Mouse (Mus musculus): ENCODE measurements around the gene Cdh16. TPM values are rescaled to one million over a fixed set of nuclear protein-coding genes. Genes with fewer than 3 reads are reported as not detected.
"Not testable (repeated sequence)": the region's sequence is repeated elsewhere in the genome, so short reads cannot be mapped to it uniquely, and the experiment has no call there.

The Cdh16 gene
- polyA plus RNA-seq, 1 experiment = not detected

DNA sequence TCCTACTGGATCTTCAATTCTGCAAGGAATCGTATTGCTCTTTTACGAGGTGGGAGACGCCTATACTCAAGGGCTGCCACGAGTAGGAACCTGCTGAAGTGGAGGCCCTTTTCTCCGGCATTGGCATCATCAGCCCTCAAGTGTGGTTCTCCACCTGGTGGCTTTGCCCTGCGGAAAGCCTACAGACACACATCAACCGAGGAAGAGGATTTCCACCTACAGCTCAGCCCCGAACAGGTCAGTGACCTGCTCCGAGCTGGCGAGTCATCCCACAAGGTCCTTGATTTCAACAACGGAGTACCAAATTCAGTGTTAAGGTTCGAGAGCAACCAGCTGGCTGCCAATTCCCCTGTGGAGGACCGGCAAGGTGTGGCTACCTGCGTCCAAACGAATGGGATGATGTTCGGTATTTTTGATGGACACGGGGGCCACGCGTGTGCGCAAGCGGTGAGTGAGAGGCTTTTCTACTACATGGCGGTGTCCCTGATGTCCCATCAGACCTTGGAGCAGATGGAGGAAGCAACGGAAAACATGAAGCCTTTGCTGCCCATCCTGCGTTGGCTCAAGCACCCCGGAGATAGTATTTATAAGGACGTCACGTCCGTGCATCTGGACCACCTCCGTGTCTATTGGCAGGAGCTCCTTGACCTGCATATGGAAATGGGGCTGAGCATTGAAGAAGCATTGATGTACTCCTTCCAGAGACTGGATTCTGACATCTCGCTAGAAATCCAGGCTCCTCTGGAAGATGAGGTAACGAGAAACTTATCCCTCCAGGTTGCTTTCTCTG is 30.5 kb downstream of the Cdh16 start:
- H3K27me3 ChIP-seq (ENCODE audit: control insufficient read depth, insufficient read depth, low read length) = no peaks in the 10 kb centered on the region
- H3K36me3 ChIP-seq (ENCODE audit: control insufficient read depth, insufficient read depth, low read length) = peaks cover 36% of the 10 kb centered on the region
- H3K4me3 ChIP-seq (ENCODE audit: low read depth, low read length) = no peak overlapping the region
- TF ChIP-seq POLR2A (IDR thresholded peaks at IDR 0.05; ENCODE audit: low read depth, low read length) (no peak), CTCF (IDR thresholded peaks at IDR 0.05; ENCODE audit: extremely low read depth, insufficient read length, insufficient replicate concordance, low read depth, low read length) (no peak)
- whole genome bisulfite sequencing = 94% methylated on average over 31 of the region's 31 CpGs
- H3K27ac ChIP-seq (ENCODE audit: insufficient read depth, low read depth, low read length) = no peak overlapping the region
- H3K4me1 ChIP-seq (ENCODE audit: control insufficient read depth, insufficient read depth, insufficient read length, low read length) = peaks cover 13% of the 10 kb centered on the region

DNA sequence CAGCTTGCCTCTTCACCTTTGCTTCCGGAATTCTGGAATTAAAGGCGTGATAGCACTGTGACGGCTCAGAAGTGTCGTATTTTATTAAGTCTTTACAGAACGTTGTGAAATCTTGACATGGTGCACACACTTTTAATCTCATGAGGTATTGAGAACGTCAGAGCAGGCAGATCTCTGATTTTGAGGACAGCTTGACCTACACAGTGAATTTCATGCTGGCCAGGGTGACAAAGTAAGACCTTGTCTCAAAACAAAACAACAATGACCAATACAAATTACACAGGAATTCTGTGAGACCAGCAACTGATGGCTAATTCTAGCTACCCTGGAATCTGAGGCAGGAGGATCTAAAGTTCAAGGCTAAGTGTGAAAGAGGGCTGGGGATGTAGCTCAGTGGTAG is 31.6 kb downstream of the Cdh16 start:
- Histone ChIP-seq H3K27ac (ENCODE audit: insufficient read depth, low read depth, low read length) (no peak overlapping the region), H3K36me3 (ENCODE audit: control insufficient read depth, insufficient read depth, low read length) (peaks cover 34% of the 10 kb centered on the region), H3K27me3 (ENCODE audit: control insufficient read depth, insufficient read depth, low read length) (no peaks in the 10 kb centered on the region), H3K4me1 (ENCODE audit: control insufficient read depth, insufficient read depth, insufficient read length, low read length) (peaks cover 7% of the 10 kb centered on the region; the same call in 1 of the 2 replicates), H3K4me3 (ENCODE audit: low read depth, low read length) (no peak overlapping the region)
- WGBS = 67% methylated on average over 6 of the region's 6 CpGs
- TF ChIP-seq POLR2A (IDR thresholded peaks at IDR 0.05; ENCODE audit: low read depth, low read length) (no peak), CTCF (IDR thresholded peaks at IDR 0.05; ENCODE audit: extremely low read depth, insufficient read length, insufficient replicate concordance, low read depth, low read length) (no peak)

GRCm38 (mm10) chr8:104591856-104592255 is 32.3 kb downstream of the Cdh16 start:
- Histone ChIP-seq H3K4me1 (ENCODE audit: control insufficient read depth, insufficient read depth, insufficient read length, low read length) (peaks cover 7% of the 10 kb centered on the region; the same call in 1 of the 2 replicates), H3K27me3 (ENCODE audit: control insufficient read depth, insufficient read depth, low read length) (no peaks in the 10 kb centered on the region), H3K27ac (ENCODE audit: insufficient read depth, low read depth, low read length) (peak overlapping the region; percentile 83), H3K36me3 (ENCODE audit: control insufficient read depth, insufficient read depth, low read length) (peaks cover 29% of the 10 kb centered on the region), H3K4me3 (ENCODE audit: low read depth, low read length) (peak overlapping the region; percentile 74)
- WGBS = 2% methylated on average over 9 of the region's 9 CpGs
- TF ChIP-seq POLR2A (IDR thresholded peaks at IDR 0.05; ENCODE audit: low read depth, low read length) (no peak), CTCF (IDR thresholded peaks at IDR 0.05; ENCODE audit: extremely low read depth, insufficient read length, insufficient replicate concordance, low read depth, low read length) (no peak)

DNA sequence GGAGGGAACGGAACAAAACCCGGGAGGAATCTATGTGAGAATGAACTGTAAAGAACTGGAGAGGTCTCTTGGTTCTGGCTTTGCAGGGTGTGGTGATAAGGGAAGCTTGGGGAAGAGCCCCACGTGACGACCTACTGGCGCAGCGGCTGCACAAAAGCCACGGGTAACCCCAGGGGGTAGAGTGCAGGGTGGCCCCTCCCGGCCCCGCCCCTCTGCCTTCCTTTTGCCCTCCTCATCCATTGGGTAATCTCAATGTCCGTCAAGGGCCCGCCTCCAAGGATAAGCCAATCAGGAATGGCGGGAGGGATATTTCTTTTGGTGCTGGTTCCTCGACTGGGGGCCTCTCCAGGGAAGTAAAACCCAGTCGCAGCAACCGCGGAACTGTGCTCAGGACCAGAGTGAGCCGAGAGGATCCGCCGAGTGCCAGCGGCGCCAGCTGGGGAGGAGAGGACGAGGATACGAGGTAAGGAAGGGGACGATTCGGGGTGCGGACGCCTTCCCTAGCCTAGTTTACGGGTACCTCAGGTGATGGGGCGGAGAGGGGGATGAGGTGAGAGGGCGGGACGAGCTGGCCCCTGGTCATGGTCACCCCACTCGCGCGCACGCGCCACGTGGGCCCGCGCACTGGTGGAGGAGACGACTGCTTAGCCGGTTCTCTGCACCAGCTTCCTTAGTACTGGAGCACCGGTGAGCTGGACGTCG is 32.9 kb downstream of the Cdh16 start, which contains the start of gene Pdp2:
TSS of gene Pdp2 (plus strand) at position 319 of the 702 bp plus-strand sequence.
- Histone ChIP-seq H3K4me1 (ENCODE audit: control insufficient read depth, insufficient read depth, insufficient read length, low read length) (peaks cover 7% of the 10 kb centered on the region; the same call in 1 of the 2 replicates), H3K4me3 (ENCODE audit: low read depth, low read length) (peak within 1 kb of the TSS; percentile 74), H3K36me3 (ENCODE audit: control insufficient read depth, insufficient read depth, low read length) (peaks cover 24% of the 10 kb centered on the region), H3K27me3 (ENCODE audit: control insufficient read depth, insufficient read depth, low read length) (no peaks in the 10 kb centered on the region), H3K27ac (ENCODE audit: insufficient read depth, low read depth, low read length) (peak within 1 kb of the TSS; percentile 83)
- TF ChIP-seq POLR2A (IDR thresholded peaks at IDR 0.05; ENCODE audit: low read depth, low read length) (peak; percentile 92), CTCF (IDR thresholded peaks at IDR 0.05; ENCODE audit: extremely low read depth, insufficient read length, insufficient replicate concordance, low read depth, low read length) (no peak)
- under 1% methylated on average over 44 of the region's 44 CpGs for WGBS

GRCm38 (mm10) chr8:104590284-104590683 is 33.9 kb downstream of the Cdh16 start:
- Histone ChIP-seq H3K4me1 (ENCODE audit: control insufficient read depth, insufficient read depth, insufficient read length, low read length) (peaks cover 4% of the 10 kb centered on the region; the same call in 1 of the 2 replicates), H3K27me3 (ENCODE audit: control insufficient read depth, insufficient read depth, low read length) (no peaks in the 10 kb centered on the region), H3K4me3 (ENCODE audit: low read depth, low read length) (no peak overlapping the region), H3K36me3 (ENCODE audit: control insufficient read depth, insufficient read depth, low read length) (peaks cover 18% of the 10 kb centered on the region), H3K27ac (ENCODE audit: insufficient read depth, low read depth, low read length) (peak overlapping the region; percentile 80; the same call in 1 of the 2 replicates)
- TF ChIP-seq CTCF (IDR thresholded peaks at IDR 0.05; ENCODE audit: extremely low read depth, insufficient read length, insufficient replicate concordance, low read depth, low read length) (no peak), POLR2A (IDR thresholded peaks at IDR 0.05; ENCODE audit: low read depth, low read length) (no peak)
- 93% methylated on average over 3 of the region's 3 CpGs for WGBS

- TF ChIP-seq CTCF (IDR thresholded peaks at IDR 0.05; ENCODE audit: extremely low read depth, insufficient read length, insufficient replicate concordance, low read depth, low read length) = no peak
- no peak for TF ChIP-seq POLR2A (IDR thresholded peaks at IDR 0.05; ENCODE audit: low read depth, low read length)
- Histone ChIP-seq H3K27me3 (ENCODE audit: control insufficient read depth, insufficient read depth, low read length) (no peaks in the 10 kb centered on the region), H3K4me3 (ENCODE audit: low read depth, low read length) (no peak overlapping the region), H3K4me1 (ENCODE audit: control insufficient read depth, insufficient read depth, insufficient read length, low read length) (no peaks in the 10 kb centered on the region; the same call in 1 of the 2 replicates), H3K36me3 (ENCODE audit: control insufficient read depth, insufficient read depth, low read length) (no peaks in the 10 kb centered on the region), H3K27ac (ENCODE audit: insufficient read depth, low read depth, low read length) (peak overlapping the region; percentile 79)
- 38% methylated on average over 1 of the region's 1 CpGs for WGBS
These were observed 39.7 kb downstream of the Cdh16 start for GRCm38 (mm10) chr8:104584522-104584921.

- H3K27ac ChIP-seq (ENCODE audit: insufficient read depth, low read depth, low read length); H3K36me3 ChIP-seq (ENCODE audit: control insufficient read depth, insufficient read depth, low read length); H3K4me1 ChIP-seq (ENCODE audit: control insufficient read depth, insufficient read depth, insufficient read length, low read length); H3K4me3 ChIP-seq (ENCODE audit: low read depth, low read length); H3K27me3 ChIP-seq (ENCODE audit: control insufficient read depth, insufficient read depth, low read length): not testable (repeated sequence)
- 77% methylated on average over 17 of the region's 17 CpGs for WGBS
These were observed 46.6 kb downstream of the Cdh16 start for GRCm38 (mm10) chr8:104577606-104578005.
